Mouse (Mus musculus) kidney, postnatal 0 days (tissue): ENCODE results near the gene Rnf212b. TPM values are rescaled to one million over a fixed set of nuclear protein-coding genes. Genes with fewer than 3 reads are reported as not detected.

Experiments
- ATAC-seq: fragments of 200-750 bp; cut with Nextera tagmentation; replicated peaks from 2 replicates; pipeline ENCODE4 v1.8.0; 2017; ENCODE audit warnings: low read depth, moderate number of reproducible peaks, moderate TSS enrichment, moderate library complexity; ENCODE audit not compliant: low FRiP score
- DNase-seq: peaks from one replicate; pipeline ENCODE4 v3.0.0-alpha.2; 2016; ENCODE audit warnings: low spot score
- H3K27ac ChIP-seq: fragments of 300-500 bp; sonication (generic); 2 replicates; pipeline ENCODE4 v1.5.1; 2014; ENCODE audit warnings: mild to moderate bottlenecking
- H3K27me3 ChIP-seq: fragments of 300-500 bp; sonication (generic); 2 replicates; pipeline ENCODE4 v1.6.1; 2014; ENCODE audit warnings: low read length, mixed read lengths; ENCODE audit not compliant: insufficient read depth
- H3K36me3 ChIP-seq: fragments of 300-500 bp; sonication (generic); 2 replicates; pipeline ENCODE4 v1.6.1; 2014; ENCODE audit warnings: low read length, mixed read lengths; ENCODE audit not compliant: insufficient read depth
- H3K4me1 ChIP-seq: fragments of 300-500 bp; sonication (generic); replicated peaks from 2 replicates; pipeline ENCODE4 v1.6.1; 2014; ENCODE audit warnings: antibody characterized with exemption, low read length, mixed read lengths; ENCODE audit not compliant: insufficient read depth
- H3K4me2 ChIP-seq: fragments of 300-500 bp; sonication (generic); 2 replicates; pipeline ENCODE4 v1.6.1; 2014; ENCODE audit warnings: mild to moderate bottlenecking, low read length, moderate library complexity, mixed read lengths
- H3K4me3 ChIP-seq: fragments of 300-500 bp; sonication (generic); replicated peaks from 2 replicates; pipeline ENCODE4 v1.5.1; 2014; ENCODE audit warnings: low read depth, low read length
- H3K9ac ChIP-seq: fragments of 300-500 bp; sonication (generic); 2 replicates; pipeline ENCODE4 v1.6.1; 2014; ENCODE audit warnings: low read depth, low read length
- H3K9me3 ChIP-seq: fragments of 300-500 bp; sonication (generic); replicated peaks from 2 replicates; pipeline ENCODE4 v1.6.1; 2016; ENCODE audit warnings: low read length, inconsistent platforms, mixed read lengths
- CTCF ChIP-seq: IDR thresholded peaks from 2 replicates; pipeline ENCODE4 v1.5.1; 2016; ENCODE audit warnings: antibody characterized with exemption, low read depth, mild to moderate bottlenecking, moderate library complexity
- WGBS: fragments of 180-500 bp; shearing (Covaris S2); extraction: QIAGEN DNeasy Blood & Tissue Kit; methylation state at CpG from one replicate; pipeline ENCODE4 v1.1.7; 2014; 5-methylcytosine and 5-hydroxymethylcytosine counted together
- polyA plus RNA-seq: library from polyadenylated mRNA; unstranded; fragments of >200 nt; fragmentation: Nextera tagmentation; extraction: Ambion mirVana; gene quantifications from 2 replicates; pipeline ENCODE4 v1.2.1, GENCODE M21; 2015

Rnf212b gene
- polyA plus RNA-seq, 1 experiment from 2014 or later = 0.80 TPM

GRCm38 (mm10) chr14:54775534-54776041, 38.4 kb upstream of the Rnf212b start:
- Histone ChIP-seq H3K4me2 (no peak overlapping the region), H3K4me1 (no peaks in the 10 kb centered on the region), H3K27ac (no peak overlapping the region), H3K9ac (no peak overlapping the region), H3K4me3 (no peak overlapping the region), H3K9me3 (no peaks in the 10 kb centered on the region), H3K36me3 (no peaks in the 10 kb centered on the region), H3K27me3 (no peaks in the 10 kb centered on the region; the same call in 1 of the 2 replicates)
- DNase-seq = no peak
- 83% methylated on average over 7 of the region's 7 CpGs for WGBS
- ATAC-seq = no peak
- no peak for TF ChIP-seq CTCF

GRCm38 (mm10) chr14:54776768-54777167, 37.2 kb upstream of the Rnf212b start:
- Histone ChIP-seq H3K4me1 (peaks cover 3% of the 10 kb centered on the region; the same call in 1 of the 2 replicates), H3K4me2 (no peak overlapping the region), H3K36me3 (no peaks in the 10 kb centered on the region), H3K27ac (no peak overlapping the region), H3K9me3 (no peaks in the 10 kb centered on the region), H3K4me3 (no peak overlapping the region), H3K9ac (no peak overlapping the region), H3K27me3 (no peaks in the 10 kb centered on the region; the same call in 1 of the 2 replicates)
- DNase-seq (no peak), ATAC-seq (no peak)
- WGBS = 88% methylated on average over 5 of the region's 5 CpGs
- no peak for TF ChIP-seq CTCF

GRCm38 (mm10) chr14:54777893-54778292, 36.0 kb upstream of the Rnf212b start:
- no peak for DNase-seq
- no peak for ATAC-seq
- TF ChIP-seq CTCF = no peak
- no peaks in the 10 kb centered on the region for H3K36me3 ChIP-seq
- no peak overlapping the region for H3K4me2 ChIP-seq
- H3K4me1 ChIP-seq = peaks cover 3% of the 10 kb centered on the region; the same call in 1 of the 2 replicates
- H3K9me3 ChIP-seq = no peaks in the 10 kb centered on the region
- H3K27me3 ChIP-seq = no peaks in the 10 kb centered on the region; the same call in 1 of the 2 replicates
- H3K4me3 ChIP-seq = no peak overlapping the region
- H3K9ac ChIP-seq = no peak overlapping the region
- whole genome bisulfite sequencing = 73% methylated on average over 4 of the region's 4 CpGs
- no peak overlapping the region for H3K27ac ChIP-seq

- no peak for TF ChIP-seq CTCF
- no peaks in the 10 kb centered on the region for H3K9me3 ChIP-seq
- H3K4me1 ChIP-seq = peaks cover 3% of the 10 kb centered on the region; the same call in 1 of the 2 replicates
- DNase-seq (no peak), ATAC-seq (no peak)
- H3K27me3 ChIP-seq = no peaks in the 10 kb centered on the region; the same call in 1 of the 2 replicates
- peak overlapping the region; percentile 46; the same call in 1 of the 2 replicates for H3K4me3 ChIP-seq
- 73% methylated on average over 9 of the region's 9 CpGs for WGBS
- H3K4me2 ChIP-seq = peak overlapping the region; percentile 79
- H3K9ac ChIP-seq = no peak overlapping the region
- no peaks in the 10 kb centered on the region for H3K36me3 ChIP-seq
- no peak overlapping the region for H3K27ac ChIP-seq
Observed at GRCm38 (mm10) chr14:54780084-54780483, 33.9 kb upstream of the Rnf212b start.

- ATAC-seq = peak; percentile 67; the same call in 1 of the 2 replicates
Observed at GRCm38 (mm10) chr14:54780836-54781609, 32.9 kb upstream of the Rnf212b start.

GRCm38 (mm10) chr14:54781610-54782365, 32.2 kb upstream of the Rnf212b start, which contains the start of gene Slc7a8:
Slc7a8 (minus strand) TSS chr14:54781946.
- H3K4me3 ChIP-seq = peak within 1 kb of the TSS; percentile 46

More at GRCm38 (mm10) chr14:54780836-54781609, 32.9 kb upstream of the Rnf212b start:
- TF ChIP-seq CTCF = no peak
- no peaks in the 10 kb centered on the region for H3K9me3 ChIP-seq
- peak overlapping the region; percentile 46 for H3K4me3 ChIP-seq
- H3K4me2 ChIP-seq = peak overlapping the region; percentile 79
- no peaks in the 10 kb centered on the region; the same call in 1 of the 2 replicates for H3K27me3 ChIP-seq
- WGBS = 3% methylated on average over 35 of the region's 35 CpGs
- no peaks in the 10 kb centered on the region for H3K36me3 ChIP-seq
- H3K4me1 ChIP-seq = peaks cover 3% of the 10 kb centered on the region; the same call in 1 of the 2 replicates
- H3K27ac ChIP-seq = peak overlapping the region; percentile 55; the same call in 1 of the 2 replicates
- peak overlapping the region; percentile 43 for H3K9ac ChIP-seq
- peak; percentile 39 for DNase-seq

More at GRCm38 (mm10) chr14:54781610-54782365, 32.2 kb upstream of the Rnf212b start, which contains the start of gene Slc7a8:
- peak within 1 kb of the TSS; percentile 55 for H3K27ac ChIP-seq
- peaks cover 3% of the 10 kb centered on the region; the same call in 1 of the 2 replicates for H3K4me1 ChIP-seq
- ATAC-seq (0 out of 2 replicates have a peak, but pooled peaks have one; percentile 42), DNase-seq (peak; percentile 63)
- H3K27me3 ChIP-seq = no peaks in the 10 kb centered on the region; the same call in 1 of the 2 replicates
- 2% methylated on average over 37 of the region's 37 CpGs for WGBS
- peak within 1 kb of the TSS; percentile 43 for H3K9ac ChIP-seq
- TF ChIP-seq CTCF = no peak
- H3K36me3 ChIP-seq = no peaks in the 10 kb centered on the region
- H3K4me2 ChIP-seq = peak within 1 kb of the TSS; percentile 79
- no peaks in the 10 kb centered on the region for H3K9me3 ChIP-seq
